Mouse (Mus musculus) intestine, embryonic 14.5 days (tissue): ENCODE measurements around the gene Etl4. TPM values are rescaled to one million over a fixed set of nuclear protein-coding genes. Genes with fewer than 3 reads are reported as not detected.

Source experiments
- ATAC-seq: fragments of 200-750 bp; cut with Nextera tagmentation; replicated peaks from 2 replicates; pipeline ENCODE4 v1.8.0; 2017; ENCODE audit warnings: low read depth, moderate number of reproducible peaks, moderate TSS enrichment, moderate library complexity; ENCODE audit not compliant: low FRiP score, low TSS enrichment
- DNase-seq: peaks from one replicate; pipeline ENCODE4 v3.0.0-alpha.2; 2018; ENCODE audit warnings: low spot score
- H3K27ac ChIP-seq: fragments of 300-500 bp; sonication (generic); 2 replicates; pipeline ENCODE4 v1.5.1; 2014; ENCODE audit warnings: low read depth, mild to moderate bottlenecking, control low read depth
- H3K27me3 ChIP-seq: fragments of 300-500 bp; sonication (generic); replicated peaks from 2 replicates; pipeline ENCODE4 v1.6.1; 2014; ENCODE audit warnings: low read length, control low read depth; ENCODE audit not compliant: control insufficient read depth, insufficient read depth
- H3K36me3 ChIP-seq: fragments of 300-500 bp; sonication (generic); 2 replicates; pipeline ENCODE4 v1.6.1; 2014; ENCODE audit warnings: low read length, control low read depth; ENCODE audit not compliant: control insufficient read depth, insufficient read depth
- H3K4me1 ChIP-seq: fragments of 300-500 bp; sonication (generic); replicated peaks from 2 replicates; pipeline ENCODE4 v1.6.1; 2014; ENCODE audit warnings: low read length, control low read depth, mixed read lengths; ENCODE audit not compliant: control insufficient read depth, insufficient read depth
- H3K4me2 ChIP-seq: fragments of 300-500 bp; sonication (generic); 2 replicates; pipeline ENCODE4 v1.6.1; 2014; ENCODE audit warnings: low read length
- H3K4me3 ChIP-seq: fragments of 300-500 bp; sonication (generic); 2 replicates; pipeline ENCODE4 v1.5.1; 2014; ENCODE audit warnings: low read depth, low read length, control low read depth, mixed read lengths
- H3K9ac ChIP-seq: fragments of 300-500 bp; sonication (generic); 2 replicates; pipeline ENCODE4 v1.6.1; 2014; ENCODE audit warnings: mild to moderate bottlenecking, low read length
- H3K9me3 ChIP-seq: fragments of 300-500 bp; sonication (generic); 2 replicates; pipeline ENCODE4 v1.6.1; 2016; ENCODE audit warnings: low read length, control low read depth; ENCODE audit not compliant: control insufficient read depth
- WGBS: fragments of 180-500 bp; shearing (Covaris S2); extraction: QIAGEN DNeasy Blood & Tissue Kit; methylation state at CpG from one replicate; pipeline ENCODE4 v1.1.7; 2014; 5-methylcytosine and 5-hydroxymethylcytosine counted together
- polyA plus RNA-seq: library from polyadenylated mRNA; unstranded; fragments of >200 nt; fragmentation: Nextera tagmentation; extraction: Ambion mirVana; gene quantifications from 2 replicates; pipeline ENCODE4 v1.2.1, GENCODE M21; 2014

Gene Etl4
- polyA plus RNA-seq, 1 experiment from 2014 or later, result 47.8 TPM

- Histone ChIP-seq H3K9ac (no peak overlapping the region), H3K4me2 (no peak overlapping the region), H3K4me1 (no peaks in the 10 kb centered on the region), H3K9me3 (no peaks in the 10 kb centered on the region), H3K27me3 (no peaks in the 10 kb centered on the region), H3K27ac (no peak overlapping the region), H3K36me3 (peaks cover 38% of the 10 kb centered on the region; the same call in 1 of the 2 replicates), H3K4me3 (no peak overlapping the region)
- 78% methylated on average over 6 of the region's 6 CpGs for WGBS
- DNase-seq (peak; percentile 50), ATAC-seq (no peak; the same call in 1 of the 2 replicates)
Measured at GRCm38 (mm10) chr2:20776171-20776704, 866.7 kb downstream of the Etl4 start.

GRCm38 (mm10) chr2:20777931-20778330 is 868.4 kb downstream of the Etl4 start:
- Histone ChIP-seq H3K4me1 (no peaks in the 10 kb centered on the region), H3K9me3 (no peaks in the 10 kb centered on the region), H3K4me3 (no peak overlapping the region), H3K4me2 (no peak overlapping the region), H3K36me3 (peaks cover 38% of the 10 kb centered on the region), H3K27me3 (no peaks in the 10 kb centered on the region), H3K9ac (no peak overlapping the region), H3K27ac (no peak overlapping the region)
- WGBS, result 66% methylated on average over 6 of the region's 6 CpGs
- no peak for ATAC-seq
- DNase-seq, result peak; percentile 61

GRCm38 (mm10) chr2:20779484-20780381 is 870.2 kb downstream of the Etl4 start:
- 36% methylated on average over 6 of the region's 6 CpGs for WGBS
- H3K36me3 ChIP-seq, result peaks cover 42% of the 10 kb centered on the region
- H3K4me3 ChIP-seq, result no peak overlapping the region
- no peaks in the 10 kb centered on the region for H3K4me1 ChIP-seq
- H3K27ac ChIP-seq, result no peak overlapping the region
- ATAC-seq, result peak; percentile 74; the same call in 1 of the 2 replicates
- H3K27me3 ChIP-seq, result no peaks in the 10 kb centered on the region
- no peaks in the 10 kb centered on the region for H3K9me3 ChIP-seq
- no peak overlapping the region for H3K4me2 ChIP-seq
- DNase-seq, result peak; percentile 79
- H3K9ac ChIP-seq, result no peak overlapping the region

GRCm38 (mm10) chr2:20801236-20801890 is 891.8 kb downstream of the Etl4 start:
- H3K4me2 ChIP-seq, result no peak overlapping the region
- no peak for DNase-seq
- no peak overlapping the region for H3K27ac ChIP-seq
- no peak for ATAC-seq
- H3K4me1 ChIP-seq, result no peaks in the 10 kb centered on the region
- peaks cover 63% of the 10 kb centered on the region for H3K36me3 ChIP-seq
- no peaks in the 10 kb centered on the region for H3K27me3 ChIP-seq
- 77% methylated on average over 8 of the region's 8 CpGs for WGBS
- no peaks in the 10 kb centered on the region for H3K9me3 ChIP-seq
- H3K4me3 ChIP-seq, result no peak overlapping the region
- H3K9ac ChIP-seq, result no peak overlapping the region

- 78% methylated on average over 8 of the region's 8 CpGs for WGBS
- H3K36me3 ChIP-seq, result peaks cover 22% of the 10 kb centered on the region
- ATAC-seq, result no peak
- DNase-seq, result no peak
- H3K4me2 ChIP-seq, result no peak overlapping the region
- H3K4me3 ChIP-seq, result no peak overlapping the region
- H3K9me3 ChIP-seq, result 0 out of 2 replicates have a peak, but pooled peaks cover 2% of the 10 kb centered on the region
- no peak overlapping the region for H3K9ac ChIP-seq
- no peaks in the 10 kb centered on the region for H3K27me3 ChIP-seq
- H3K27ac ChIP-seq, result no peak overlapping the region
- no peaks in the 10 kb centered on the region for H3K4me1 ChIP-seq
Measured at GRCm38 (mm10) chr2:20811506-20811905, 901.9 kb downstream of the Etl4 start.

- no peaks in the 10 kb centered on the region for H3K36me3 ChIP-seq
- ATAC-seq (no peak), DNase-seq (no peak)
- no peak overlapping the region for H3K4me2 ChIP-seq
- H3K27me3 ChIP-seq, result no peaks in the 10 kb centered on the region
- 0 out of 2 replicates have a peak, but pooled peaks cover 2% of the 10 kb centered on the region for H3K9me3 ChIP-seq
- no peak overlapping the region for H3K4me3 ChIP-seq
- no peak overlapping the region for H3K27ac ChIP-seq
- no peak overlapping the region for H3K9ac ChIP-seq
- H3K4me1 ChIP-seq, result no peaks in the 10 kb centered on the region
- WGBS, result 79% methylated on average over 2 of the region's 2 CpGs
Measured at GRCm38 (mm10) chr2:20813986-20814385, 904.4 kb downstream of the Etl4 start.

GRCm38 (mm10) chr2:20818226-20818625 is 908.6 kb downstream of the Etl4 start:
- 85% methylated on average over 7 of the region's 7 CpGs for WGBS
- ATAC-seq, result no peak
- Histone ChIP-seq H3K27me3 (no peaks in the 10 kb centered on the region), H3K27ac (no peak overlapping the region), H3K4me2 (no peak overlapping the region), H3K9me3 (0 out of 2 replicates have a peak, but pooled peaks cover 2% of the 10 kb centered on the region), H3K4me1 (no peaks in the 10 kb centered on the region), H3K9ac (no peak overlapping the region), H3K4me3 (no peak overlapping the region), H3K36me3 (no peaks in the 10 kb centered on the region)
- no peak for DNase-seq

GRCm38 (mm10) chr2:20826258-20826657 is 916.7 kb downstream of the Etl4 start:
- Histone ChIP-seq H3K4me1 (no peaks in the 10 kb centered on the region), H3K9me3 (no peaks in the 10 kb centered on the region), H3K4me3 (no peak overlapping the region), H3K27me3 (no peaks in the 10 kb centered on the region), H3K27ac (no peak overlapping the region), H3K36me3 (no peaks in the 10 kb centered on the region), H3K4me2 (no peak overlapping the region), H3K9ac (no peak overlapping the region)
- DNase-seq (no peak), ATAC-seq (no peak)
